Mouse (Mus musculus): ENCODE data around the gene Kcnn3. TPM values are rescaled to one million over a fixed set of nuclear protein-coding genes. Genes with fewer than 3 reads are reported as not detected.

Gene Kcnn3
- polyA plus RNA-seq, 1 experiment from 2014 or later = 1.4 TPM

DNA sequence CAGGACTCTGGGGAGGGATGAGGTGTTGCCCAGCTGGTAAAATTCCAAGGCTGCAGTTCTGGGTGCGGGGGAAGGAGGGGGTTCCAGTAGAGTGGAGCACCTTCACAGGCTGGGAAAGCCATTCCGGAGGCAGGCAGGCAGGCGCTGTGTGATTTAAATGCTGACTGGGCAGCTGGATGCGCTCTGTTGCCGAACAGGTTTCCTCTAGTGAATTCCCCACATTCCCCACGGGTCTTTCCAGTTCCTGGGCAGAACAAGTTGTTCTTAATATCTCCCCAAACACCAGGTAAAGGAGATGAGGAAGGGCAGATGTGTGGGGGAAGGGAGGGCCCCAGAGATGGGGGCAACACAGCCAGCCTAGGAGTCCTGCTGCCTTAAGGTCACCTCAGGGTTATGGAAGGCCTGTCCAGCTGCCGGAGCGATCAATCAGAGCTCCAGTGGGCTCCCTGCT lies 27.2 kb upstream of the Kcnn3 start:
- Histone ChIP-seq H3K4me3 (no peak overlapping the region), H3K4me2 (no peak overlapping the region), H3K9me3 (replicated peaks) (peaks cover 5% of the 10 kb centered on the region; the same call in 1 of the 2 replicates), H3K27me3 (replicated peaks) (0 out of 2 replicates have a peak, but pooled peaks cover 5% of the 10 kb centered on the region), H3K4me1 (replicated peaks) (peaks cover 14% of the 10 kb centered on the region), H3K36me3 (no peaks in the 10 kb centered on the region), H3K9ac (no peak overlapping the region), H3K27ac (ENCODE audit: poor library complexity, severe bottlenecking) (no peak overlapping the region)
- WGBS = 46% methylated on average over 8 of the region's 8 CpGs
- ATAC-seq (ENCODE audit: insufficient number of reproducible peaks, low FRiP score) = no peak

DNA sequence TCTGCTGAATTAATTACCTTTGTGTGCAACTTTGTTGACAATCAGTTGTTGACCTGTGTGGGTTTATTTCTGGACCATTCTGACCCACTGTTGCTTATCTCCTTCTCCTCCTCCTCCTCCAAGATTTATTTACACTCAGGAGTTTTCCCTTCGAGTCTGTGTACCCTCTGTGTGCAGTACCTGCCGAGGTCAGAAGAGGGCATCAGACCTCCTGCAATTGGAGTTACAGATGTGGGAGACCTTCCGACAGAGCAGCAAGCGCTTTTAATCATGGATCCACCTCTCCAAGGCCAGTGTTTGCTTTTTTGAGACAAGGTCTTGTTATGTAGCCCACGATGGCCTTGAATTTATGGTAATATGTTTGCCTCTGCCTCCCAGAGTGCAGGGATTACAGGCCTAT lies 25.3 kb upstream of the Kcnn3 start:
- H3K4me1 ChIP-seq (replicated peaks) = peaks cover 10% of the 10 kb centered on the region
- WGBS = 79% methylated on average over 5 of the region's 5 CpGs
- H3K27ac ChIP-seq (ENCODE audit: poor library complexity, severe bottlenecking) = no peak overlapping the region
- no peak overlapping the region for H3K4me3 ChIP-seq
- no peak for ATAC-seq (ENCODE audit: insufficient number of reproducible peaks, low FRiP score)
- H3K36me3 ChIP-seq = no peaks in the 10 kb centered on the region
- no peak overlapping the region for H3K4me2 ChIP-seq
- peaks cover 5% of the 10 kb centered on the region; the same call in 1 of the 2 replicates for H3K9me3 ChIP-seq (replicated peaks)
- H3K27me3 ChIP-seq (replicated peaks) = 0 out of 2 replicates have a peak, but pooled peaks cover 5% of the 10 kb centered on the region
- no peak overlapping the region for H3K9ac ChIP-seq

DNA sequence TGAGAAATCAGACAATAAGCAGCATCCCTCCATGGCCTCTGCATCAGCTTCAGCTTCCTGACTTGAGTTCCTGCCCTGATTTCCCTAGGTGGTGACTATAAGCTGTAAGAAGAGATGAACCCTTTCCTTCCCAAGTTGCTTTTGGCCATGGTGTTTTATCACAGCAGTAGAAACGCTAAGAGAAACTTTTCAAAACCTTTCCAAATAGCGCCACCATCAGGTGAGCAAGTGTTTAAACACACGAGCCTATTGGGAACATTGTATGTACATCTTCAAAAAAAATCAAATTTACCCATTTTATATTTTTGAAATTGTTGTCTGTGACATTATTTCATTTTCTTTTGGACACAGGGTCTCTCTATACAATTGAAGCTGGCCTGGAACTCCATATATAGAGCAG lies 23.6 kb upstream of the Kcnn3 start:
- 65% methylated on average over 3 of the region's 3 CpGs for WGBS
- Histone ChIP-seq H3K9ac (no peak overlapping the region), H3K4me1 (replicated peaks) (peaks cover 5% of the 10 kb centered on the region; the same call in 1 of the 2 replicates), H3K36me3 (no peaks in the 10 kb centered on the region), H3K27me3 (replicated peaks) (0 out of 2 replicates have a peak, but pooled peaks cover 4% of the 10 kb centered on the region), H3K9me3 (replicated peaks) (peaks cover 5% of the 10 kb centered on the region; the same call in 1 of the 2 replicates), H3K27ac (ENCODE audit: poor library complexity, severe bottlenecking) (no peak overlapping the region), H3K4me2 (no peak overlapping the region), H3K4me3 (no peak overlapping the region)
- ATAC-seq (ENCODE audit: insufficient number of reproducible peaks, low FRiP score) = no peak

DNA sequence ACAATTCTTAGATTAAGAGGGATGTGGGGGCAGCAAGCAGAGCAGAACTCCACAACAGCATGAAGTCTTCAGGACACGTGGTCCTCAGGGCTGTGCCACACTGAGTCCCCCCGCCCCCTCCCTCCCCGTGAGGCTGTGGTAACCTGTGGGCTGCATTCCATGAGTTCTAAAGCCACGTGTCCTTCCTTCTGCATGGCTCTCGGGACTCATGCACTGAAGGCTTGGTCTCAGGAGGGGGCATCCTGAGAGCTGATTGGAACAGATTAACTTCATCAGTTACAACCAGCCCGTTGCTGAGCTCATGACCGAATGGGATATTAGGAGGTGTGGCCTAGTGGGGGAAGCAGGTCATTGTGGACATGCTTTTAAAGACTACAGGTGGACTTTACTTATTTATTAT lies 20.3 kb upstream of the Kcnn3 start:
- peaks cover 5% of the 10 kb centered on the region; the same call in 1 of the 2 replicates for H3K9me3 ChIP-seq (replicated peaks)
- no peaks in the 10 kb centered on the region for H3K4me1 ChIP-seq (replicated peaks)
- no peak overlapping the region for H3K9ac ChIP-seq
- no peak overlapping the region for H3K27ac ChIP-seq (ENCODE audit: poor library complexity, severe bottlenecking)
- H3K4me2 ChIP-seq = no peak overlapping the region
- no peak for ATAC-seq (ENCODE audit: insufficient number of reproducible peaks, low FRiP score)
- H3K36me3 ChIP-seq = no peaks in the 10 kb centered on the region
- H3K4me3 ChIP-seq = no peak overlapping the region
- WGBS = 38% methylated on average over 7 of the region's 7 CpGs
- peaks cover 6% of the 10 kb centered on the region for H3K27me3 ChIP-seq (replicated peaks)

DNA sequence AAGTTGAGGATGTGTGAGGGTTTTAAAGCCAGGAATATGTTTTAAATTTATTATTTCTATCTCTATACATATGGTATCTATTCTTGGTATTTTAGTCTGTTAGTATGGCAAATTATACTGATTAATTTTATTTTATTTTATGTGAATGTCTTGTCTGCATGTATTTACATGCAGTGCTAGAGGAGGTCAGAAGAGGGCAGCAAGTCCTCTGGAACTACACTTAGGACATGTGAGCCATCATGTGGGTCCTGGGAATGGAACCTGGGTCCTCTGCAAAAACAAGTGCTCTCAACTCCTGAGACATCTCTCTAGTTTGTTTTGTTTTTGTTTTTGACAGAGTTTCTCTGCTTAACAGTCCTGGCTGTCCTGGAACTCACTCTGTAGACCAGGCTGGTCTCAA lies 18.5 kb upstream of the Kcnn3 start:
- no peak overlapping the region for H3K4me3 ChIP-seq
- H3K4me1 ChIP-seq (replicated peaks) = no peaks in the 10 kb centered on the region
- ATAC-seq (ENCODE audit: insufficient number of reproducible peaks, low FRiP score) = no peak
- H3K36me3 ChIP-seq = no peaks in the 10 kb centered on the region
- H3K27ac ChIP-seq (ENCODE audit: poor library complexity, severe bottlenecking) = no peak overlapping the region
- H3K27me3 ChIP-seq (replicated peaks) = peaks cover 16% of the 10 kb centered on the region
- 0 out of 2 replicates have a peak, but pooled peaks cover 3% of the 10 kb centered on the region for H3K9me3 ChIP-seq (replicated peaks)
- no peak overlapping the region for H3K9ac ChIP-seq
- H3K4me2 ChIP-seq = no peak overlapping the region

DNA sequence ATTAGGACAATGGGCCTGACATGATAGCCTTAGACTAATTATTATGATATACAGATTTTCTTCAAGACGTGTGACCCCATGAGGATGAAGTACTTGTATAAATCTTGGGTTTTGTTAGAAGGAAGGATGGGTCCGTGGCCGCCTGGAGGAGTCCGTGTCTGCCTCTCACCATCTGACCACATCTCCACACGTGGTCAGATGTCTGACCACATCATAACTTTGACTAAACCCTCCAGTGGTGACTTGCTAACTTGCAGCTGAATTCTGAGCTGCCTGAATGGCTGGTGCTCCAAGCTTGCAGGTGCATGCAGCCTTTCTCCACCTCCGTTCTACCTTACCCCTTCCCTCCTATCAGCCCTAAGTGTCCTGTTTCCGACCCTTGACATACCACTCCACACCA lies 17.4 kb upstream of the Kcnn3 start:
- WGBS = 62% methylated on average over 7 of the region's 7 CpGs
- no peak overlapping the region for H3K27ac ChIP-seq (ENCODE audit: poor library complexity, severe bottlenecking)
- H3K27me3 ChIP-seq (replicated peaks) = peaks cover 27% of the 10 kb centered on the region
- no peak overlapping the region for H3K4me2 ChIP-seq
- no peak overlapping the region for H3K4me3 ChIP-seq
- ATAC-seq (ENCODE audit: insufficient number of reproducible peaks, low FRiP score) = no peak
- no peaks in the 10 kb centered on the region for H3K4me1 ChIP-seq (replicated peaks)
- no peaks in the 10 kb centered on the region for H3K36me3 ChIP-seq
- H3K9me3 ChIP-seq (replicated peaks) = 0 out of 2 replicates have a peak, but pooled peaks cover 3% of the 10 kb centered on the region
- no peak overlapping the region for H3K9ac ChIP-seq

DNA sequence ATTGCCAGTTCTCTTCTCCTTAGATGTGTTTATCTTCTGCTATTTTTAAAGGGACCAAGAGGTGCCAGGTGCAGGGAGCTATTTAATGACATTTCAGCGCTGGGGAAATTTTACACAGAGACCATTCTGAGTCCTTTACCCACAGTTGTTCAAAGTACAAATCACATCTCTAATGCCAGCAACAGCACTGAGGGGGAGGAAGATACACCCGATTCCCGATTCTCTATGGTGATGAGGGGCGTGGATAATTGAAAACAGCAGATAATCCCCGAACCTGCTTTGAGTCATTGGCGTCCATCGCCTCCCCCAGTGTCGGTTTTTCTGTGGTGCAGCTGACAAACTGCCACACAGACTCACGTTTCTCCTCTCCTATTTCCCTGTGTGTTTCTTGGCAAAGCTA lies 11.9 kb upstream of the Kcnn3 start:
- Histone ChIP-seq H3K4me2 (no peak overlapping the region), H3K9me3 (replicated peaks) (no peaks in the 10 kb centered on the region), H3K36me3 (no peaks in the 10 kb centered on the region), H3K4me1 (replicated peaks) (no peaks in the 10 kb centered on the region), H3K9ac (no peak overlapping the region), H3K27me3 (replicated peaks) (peaks cover 72% of the 10 kb centered on the region), H3K27ac (ENCODE audit: poor library complexity, severe bottlenecking) (no peak overlapping the region), H3K4me3 (no peak overlapping the region)
- no peak for ATAC-seq (ENCODE audit: insufficient number of reproducible peaks, low FRiP score)
- 33% methylated on average over 9 of the region's 9 CpGs for WGBS

DNA sequence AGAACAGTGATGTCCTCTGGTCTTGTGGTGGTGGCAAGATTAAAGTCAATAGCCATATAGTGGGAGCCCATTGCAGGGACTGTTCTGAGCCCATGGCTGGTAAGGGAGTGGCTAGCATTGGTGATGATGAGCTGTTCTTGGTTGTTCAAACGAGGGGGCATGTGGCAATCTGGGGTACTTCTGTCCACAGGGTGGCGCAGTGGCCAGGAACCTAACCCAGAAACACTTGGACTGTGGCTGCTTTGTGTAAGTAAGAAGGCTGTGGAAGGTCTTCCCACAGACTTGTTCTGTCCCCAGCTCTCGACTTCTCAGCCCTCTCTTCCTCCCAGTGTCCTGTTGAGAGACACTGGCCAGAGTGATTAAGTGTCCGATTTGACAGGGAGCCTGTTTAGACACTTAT lies 9.0 kb upstream of the Kcnn3 start:
- Histone ChIP-seq H3K36me3 (no peaks in the 10 kb centered on the region), H3K4me3 (no peak overlapping the region), H3K27ac (ENCODE audit: poor library complexity, severe bottlenecking) (no peak overlapping the region), H3K27me3 (replicated peaks) (peaks cover 61% of the 10 kb centered on the region), H3K9me3 (replicated peaks) (no peaks in the 10 kb centered on the region), H3K4me2 (peak overlapping the region; percentile 35), H3K9ac (no peak overlapping the region), H3K4me1 (replicated peaks) (no peaks in the 10 kb centered on the region)
- WGBS = 17% methylated on average over 4 of the region's 4 CpGs
- no peak for ATAC-seq (ENCODE audit: insufficient number of reproducible peaks, low FRiP score)

DNA sequence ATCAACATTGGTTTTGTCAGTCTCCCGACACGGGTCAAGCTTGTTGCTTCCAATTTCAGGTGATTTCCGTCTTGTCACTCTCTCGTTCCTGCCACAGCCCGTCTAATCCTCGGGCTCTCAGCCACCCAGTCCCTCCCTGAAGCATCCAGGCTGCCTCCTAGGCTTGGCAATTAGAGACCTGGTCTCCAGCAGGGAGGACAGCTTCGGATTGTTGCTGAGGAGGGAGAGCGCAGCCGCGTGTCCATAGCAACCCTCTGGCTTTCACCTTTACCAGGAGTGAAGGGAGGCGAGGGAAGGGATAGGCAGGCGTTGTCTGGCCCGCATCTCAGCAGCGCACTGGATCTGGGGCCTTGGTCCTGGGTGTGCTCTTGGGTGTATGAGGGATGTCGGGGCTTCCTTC lies 8.6 kb upstream of the Kcnn3 start:
- H3K9ac ChIP-seq = no peak overlapping the region
- H3K27ac ChIP-seq (ENCODE audit: poor library complexity, severe bottlenecking) = no peak overlapping the region
- no peaks in the 10 kb centered on the region for H3K36me3 ChIP-seq
- ATAC-seq (ENCODE audit: insufficient number of reproducible peaks, low FRiP score) = no peak
- no peaks in the 10 kb centered on the region for H3K4me1 ChIP-seq (replicated peaks)
- 24% methylated on average over 15 of the region's 15 CpGs for WGBS
- peaks cover 2% of the 10 kb centered on the region for H3K9me3 ChIP-seq (replicated peaks)
- peak overlapping the region; percentile 35 for H3K4me2 ChIP-seq
- H3K27me3 ChIP-seq (replicated peaks) = peaks cover 57% of the 10 kb centered on the region
- H3K4me3 ChIP-seq = no peak overlapping the region

DNA sequence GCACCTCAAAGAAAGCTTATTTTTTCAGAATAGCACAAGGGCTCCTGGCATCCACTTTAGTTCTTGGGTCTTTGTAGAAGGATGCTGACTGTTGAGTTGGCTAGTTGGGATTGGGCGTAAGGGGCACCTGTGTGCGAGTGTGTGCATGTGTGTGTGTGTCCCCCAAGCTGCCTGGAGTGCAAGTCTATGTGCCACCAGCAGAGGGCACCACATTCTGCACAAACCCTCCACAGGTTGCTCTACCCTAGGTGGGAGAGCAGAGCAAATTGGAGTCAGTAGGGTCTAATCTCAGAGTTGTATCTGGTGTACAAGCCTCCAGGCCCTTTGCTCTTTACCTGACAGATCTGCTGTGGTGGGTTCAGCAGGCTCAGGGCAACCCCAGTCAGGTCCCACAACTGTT lies 7.7 kb upstream of the Kcnn3 start:
- Histone ChIP-seq H3K4me3 (no peak overlapping the region), H3K9me3 (replicated peaks) (peaks cover 6% of the 10 kb centered on the region), H3K4me1 (replicated peaks) (no peaks in the 10 kb centered on the region), H3K36me3 (no peaks in the 10 kb centered on the region), H3K9ac (no peak overlapping the region), H3K27me3 (replicated peaks) (peaks cover 48% of the 10 kb centered on the region), H3K27ac (ENCODE audit: poor library complexity, severe bottlenecking) (no peak overlapping the region), H3K4me2 (no peak overlapping the region)
- WGBS = 86% methylated on average over 2 of the region's 2 CpGs
- ATAC-seq (ENCODE audit: insufficient number of reproducible peaks, low FRiP score) = no peak

DNA sequence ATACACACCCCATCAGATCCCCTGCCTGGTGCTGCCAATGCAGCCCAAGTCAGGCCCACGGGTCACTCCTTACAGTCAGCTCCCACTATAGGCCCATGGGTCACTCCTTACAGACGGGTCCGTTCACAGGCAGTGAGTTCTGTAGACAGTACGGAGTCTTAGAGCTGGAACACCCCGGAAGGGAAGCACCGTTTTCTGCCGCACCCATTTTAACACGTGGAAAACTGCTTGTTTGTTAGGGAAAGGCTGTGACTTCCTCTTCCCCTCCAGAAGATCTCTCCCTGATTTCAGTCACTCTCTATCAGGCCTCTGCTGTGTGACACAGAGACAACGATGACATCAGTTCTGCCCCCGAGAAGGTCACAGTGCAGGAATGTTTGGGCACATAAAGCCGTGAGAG lies 4.5 kb upstream of the Kcnn3 start:
- peaks cover 21% of the 10 kb centered on the region for H3K27me3 ChIP-seq (replicated peaks)
- H3K4me3 ChIP-seq = no peak overlapping the region
- H3K9me3 ChIP-seq (replicated peaks) = peaks cover 6% of the 10 kb centered on the region
- H3K9ac ChIP-seq = no peak overlapping the region
- 49% methylated on average over 11 of the region's 11 CpGs for WGBS
- H3K4me1 ChIP-seq (replicated peaks) = peaks cover 10% of the 10 kb centered on the region
- H3K36me3 ChIP-seq = no peaks in the 10 kb centered on the region
- ATAC-seq (ENCODE audit: insufficient number of reproducible peaks, low FRiP score) = no peak
- no peak overlapping the region for H3K4me2 ChIP-seq
- no peak overlapping the region for H3K27ac ChIP-seq (ENCODE audit: poor library complexity, severe bottlenecking)

DNA sequence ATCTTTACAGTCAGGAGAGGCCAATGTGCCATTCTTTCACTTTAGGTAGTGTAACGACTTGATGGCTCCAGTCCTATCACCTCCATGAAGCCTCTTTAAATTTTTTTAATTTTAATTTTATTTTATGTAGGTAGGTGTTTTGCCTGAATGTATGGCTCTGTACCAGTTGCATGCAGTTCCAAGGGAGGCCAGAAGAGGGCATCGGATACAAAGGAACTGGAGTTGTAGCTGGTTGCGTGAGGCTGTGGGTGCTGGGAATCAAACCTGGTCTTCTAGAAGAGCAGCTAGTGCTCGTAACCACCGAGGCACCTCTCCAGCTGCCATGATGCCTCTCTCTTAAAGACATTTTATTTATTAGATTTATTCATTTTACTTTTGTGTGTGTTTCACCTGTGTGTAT lies 3.6 kb upstream of the Kcnn3 start:
- H3K4me1 ChIP-seq (replicated peaks) = peaks cover 18% of the 10 kb centered on the region
- H3K27me3 ChIP-seq (replicated peaks) = peaks cover 19% of the 10 kb centered on the region
- H3K4me2 ChIP-seq = no peak overlapping the region
- no peak for ATAC-seq (ENCODE audit: insufficient number of reproducible peaks, low FRiP score)
- no peak overlapping the region for H3K4me3 ChIP-seq
- H3K36me3 ChIP-seq = no peaks in the 10 kb centered on the region
- WGBS = 87% methylated on average over 5 of the region's 5 CpGs
- H3K27ac ChIP-seq (ENCODE audit: poor library complexity, severe bottlenecking) = no peak overlapping the region
- no peak overlapping the region for H3K9ac ChIP-seq
- H3K9me3 ChIP-seq (replicated peaks) = peaks cover 6% of the 10 kb centered on the region

All from heart, embryonic 12.5 days (tissue).